16 mouse cellular contexts compared by ENCODE assay signal in the genomic region with DNA sequence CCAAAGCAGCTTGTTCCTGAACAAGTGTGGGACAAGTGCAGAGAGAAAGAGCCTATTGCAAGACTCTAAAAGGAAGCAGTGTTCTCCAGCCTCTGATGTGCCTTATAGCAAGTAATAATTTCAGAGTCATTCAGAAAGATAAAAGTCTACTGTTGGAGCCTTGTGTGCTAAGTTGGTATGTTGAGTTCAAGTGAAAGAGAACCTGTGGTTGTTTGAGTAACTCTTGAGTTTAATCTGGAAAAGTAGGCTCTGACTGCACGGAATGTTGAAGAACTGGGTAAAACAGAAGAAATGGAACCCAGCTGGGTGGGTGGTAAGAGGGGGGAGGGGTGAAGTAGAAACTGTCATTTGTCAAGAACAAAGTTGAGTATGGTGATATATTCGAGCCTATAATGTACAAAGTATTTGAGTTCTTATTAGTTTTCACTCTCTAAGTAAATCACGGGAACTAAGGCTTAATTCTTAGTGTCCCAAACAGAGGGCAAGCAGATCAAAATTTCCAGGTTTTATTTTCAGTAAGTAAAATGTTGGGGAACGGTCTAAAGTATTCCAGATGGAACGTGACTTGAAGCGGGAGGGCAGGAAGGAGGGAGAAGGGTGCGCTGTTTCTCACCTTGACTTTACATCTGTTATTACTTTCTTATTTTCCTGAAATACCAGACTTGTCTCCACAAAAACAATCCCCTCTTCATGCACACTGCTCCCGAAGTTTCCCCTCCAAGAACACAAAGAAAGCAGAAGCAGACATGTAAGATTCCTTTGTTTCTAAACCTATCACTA.
A peak's percentile ranks its signal among the peaks of the same experiment; 100 is the strongest.
DNase-seq lines count a peak whose midpoint lies in the region; ATAC-seq and TF ChIP-seq lines count a peak whose summit lies in the region.
"Had no signal": no experiment of that assay in that cellular context is flagged by ENCODE, and none has a peak within 500 bp of the region (broad histone marks: within the 10 kb centered on the region; RNA-seq: fewer than 3 reads in every experiment).

No protein-coding gene starts in this region.

- no peak overlapping the region for H3K4me3 ChIP-seq in embryonic facial prominence, embryonic 10.5 days
- H3K4me3 ChIP-seq in limb, embryonic 14.5 days (replicated peaks; ENCODE audit: low read length), result no peak overlapping the region
- H3K4me3 ChIP-seq in hindbrain, embryonic 16.5 days (ENCODE audit: low read length), result no peak overlapping the region
- H3K4me3 ChIP-seq: heart, embryonic 12.5 days; hindbrain, embryonic 13.5 days; liver, embryonic 15.5 days; midbrain, embryonic 13.5 days; neural tube, embryonic 13.5 days had no signal

- no peak overlapping the region for H3K4me2 ChIP-seq in limb, embryonic 14.5 days (replicated peaks; ENCODE audit: low read depth, low read length, severe bottlenecking)
- H3K4me2 ChIP-seq in hindbrain, embryonic 16.5 days (ENCODE audit: low read length), result no peak overlapping the region
- H3K4me2 ChIP-seq: heart, embryonic 12.5 days; hindbrain, embryonic 13.5 days; liver, embryonic 15.5 days; midbrain, embryonic 13.5 days; neural tube, embryonic 13.5 days had no signal

- peak; percentile 15 for DNase-seq in heart, adult 11 months
- no peak for DNase-seq in heart, adult 8-10 months (ENCODE audit: low spot score)
- DNase-seq in embryonic facial prominence, embryonic 10.5 days (ENCODE audit: low spot score), result no peak
- peak; percentile 67 for DNase-seq in forelimb bud, embryonic 11.5 days (ENCODE audit: low read depth, low spot score)
- no peak for DNase-seq in limb, embryonic 14.5 days (ENCODE audit: low spot score)
- no peak for DNase-seq in gastrocnemius, postnatal 36 days
- DNase-seq: forebrain, postnatal 0 days; gastrocnemius, postnatal 14 days had no signal

- H3K9ac ChIP-seq in limb, embryonic 14.5 days (ENCODE audit: low read depth, low read length, severe bottlenecking), result no peak overlapping the region
- no peak overlapping the region for H3K9ac ChIP-seq in hindbrain, embryonic 16.5 days (ENCODE audit: low read depth, low read length)
- H3K9ac ChIP-seq: forebrain, postnatal 0 days; heart, embryonic 12.5 days; hindbrain, embryonic 13.5 days; liver, embryonic 15.5 days; midbrain, embryonic 13.5 days; neural tube, embryonic 13.5 days had no signal

- H3K4me1 ChIP-seq in embryonic facial prominence, embryonic 10.5 days, result peaks cover 11% of the 10 kb centered on the region
- peaks cover 8% of the 10 kb centered on the region; the same call in 1 of the 2 replicates for H3K4me1 ChIP-seq in limb, embryonic 14.5 days (ENCODE audit: control insufficient read depth, insufficient read depth, low read length)
- H3K4me1 ChIP-seq in hindbrain, embryonic 16.5 days (ENCODE audit: control insufficient read depth, insufficient read depth, low read depth, low read length), result no peaks in the 10 kb centered on the region
- H3K4me1 ChIP-seq: hindbrain, embryonic 13.5 days; liver, embryonic 15.5 days; midbrain, embryonic 13.5 days; neural tube, embryonic 13.5 days had no signal

- H3K27ac ChIP-seq in embryonic facial prominence, embryonic 10.5 days (replicated peaks), result peak overlapping the region; percentile 76; the same call in 1 of the 2 replicates
- H3K27ac ChIP-seq in limb, embryonic 14.5 days (replicated peaks; ENCODE audit: low read depth, low read length), result peak overlapping the region; percentile 48; the same call in 1 of the 2 replicates
- H3K27ac ChIP-seq in hindbrain, embryonic 16.5 days (ENCODE audit: low read depth, low read length), result no peak overlapping the region
- H3K27ac ChIP-seq: hindbrain, embryonic 13.5 days; liver, embryonic 15.5 days; midbrain, embryonic 13.5 days; neural tube, embryonic 13.5 days had no signal

- no peaks in the 10 kb centered on the region for H3K36me3 ChIP-seq in embryonic facial prominence, embryonic 10.5 days (replicated peaks)
- no peaks in the 10 kb centered on the region for H3K36me3 ChIP-seq in limb, embryonic 14.5 days (ENCODE audit: control insufficient read depth, insufficient read depth, low read length)
- no peaks in the 10 kb centered on the region for H3K36me3 ChIP-seq in hindbrain, embryonic 16.5 days (ENCODE audit: control insufficient read depth, insufficient read depth, low read length)
- H3K36me3 ChIP-seq: G1E; heart, embryonic 12.5 days; hindbrain, embryonic 13.5 days; liver, embryonic 15.5 days; midbrain, embryonic 13.5 days; neural tube, embryonic 13.5 days had no signal

- 56% methylated on average over 8 of the region's 8 CpGs for WGBS in embryonic facial prominence, embryonic 10.5 days
- WGBS in limb, embryonic 14.5 days, result 24% methylated on average over 8 of the region's 8 CpGs
- 84% methylated on average over 8 of the region's 8 CpGs for WGBS in hindbrain, embryonic 16.5 days

- intact Hi-C loops in gastrocnemius, postnatal 36 days (cut with DNase I), result loop anchor here (5.0 to 10.0 kb wide), 2 partner anchors 79 to 287 kb away; no protein-coding TSS in a partner anchor

- no peak for ATAC-seq in limb, embryonic 14.5 days (ENCODE audit: low FRiP score, low read depth)
- ATAC-seq in hindbrain, embryonic 16.5 days, result no peak
- ATAC-seq: forebrain, postnatal 0 days; intestine, postnatal 0 days; midbrain, embryonic 13.5 days had no signal

- no peaks in the 10 kb centered on the region for H3K27me3 ChIP-seq in embryonic facial prominence, embryonic 10.5 days (replicated peaks; ENCODE audit: low read depth, poor library complexity, severe bottlenecking)
- H3K27me3 ChIP-seq in limb, embryonic 14.5 days (ENCODE audit: control insufficient read depth, insufficient read depth, low read length), result no peaks in the 10 kb centered on the region
- no peaks in the 10 kb centered on the region for H3K27me3 ChIP-seq in hindbrain, embryonic 16.5 days (replicated peaks; ENCODE audit: control insufficient read depth, insufficient read depth, low read length)
- H3K27me3 ChIP-seq: heart, embryonic 12.5 days; hindbrain, embryonic 13.5 days; liver, embryonic 15.5 days; midbrain, embryonic 13.5 days; neural tube, embryonic 13.5 days had no signal

- TF ChIP-seq POLR2A in limb, embryonic 14.5 days (IDR thresholded peaks at IDR 0.05; ENCODE audit: borderline replicate concordance, extremely low read depth, insufficient read depth, insufficient read length), result no peak

- H3K9me3 ChIP-seq in embryonic facial prominence, embryonic 10.5 days, result no peaks in the 10 kb centered on the region
- H3K9me3 ChIP-seq in limb, embryonic 14.5 days (ENCODE audit: control insufficient read depth, low read length), result no peaks in the 10 kb centered on the region
- no peaks in the 10 kb centered on the region for H3K9me3 ChIP-seq in hindbrain, embryonic 16.5 days (ENCODE audit: control insufficient read depth, low read length)
- H3K9me3 ChIP-seq: heart, embryonic 12.5 days; hindbrain, embryonic 13.5 days; liver, embryonic 15.5 days; midbrain, embryonic 13.5 days; neural tube, embryonic 13.5 days had no signal

Comparison
In these comparisons a context has a peak if more than half of its experiments do, and no peak if none do; other contexts are left out.
1. DNase-seq: peak in heart, adult 11 months (single experiment) and forelimb bud, embryonic 11.5 days (single experiment); none in heart, adult 8-10 months (single experiment), embryonic facial prominence, embryonic 10.5 days (single experiment), limb, embryonic 14.5 days (single experiment) and gastrocnemius, postnatal 36 days (0 of 2).